Mouse (Mus musculus) stomach, postnatal 0 days (tissue): ENCODE measurements around the gene Ercc6l.

Experiments used
- CTCF ChIP-seq: IDR thresholded peaks from 2 replicates; pipeline ENCODE4 v1.5.1; 2016; ENCODE audit warnings: antibody characterized with exemption, low read depth, mild to moderate bottlenecking, moderate library complexity
- EP300 ChIP-seq: optimal IDR thresholded peaks from 2 replicates; pipeline ENCODE3; 2016; ENCODE audit warnings: antibody characterized with exemption

DNA sequence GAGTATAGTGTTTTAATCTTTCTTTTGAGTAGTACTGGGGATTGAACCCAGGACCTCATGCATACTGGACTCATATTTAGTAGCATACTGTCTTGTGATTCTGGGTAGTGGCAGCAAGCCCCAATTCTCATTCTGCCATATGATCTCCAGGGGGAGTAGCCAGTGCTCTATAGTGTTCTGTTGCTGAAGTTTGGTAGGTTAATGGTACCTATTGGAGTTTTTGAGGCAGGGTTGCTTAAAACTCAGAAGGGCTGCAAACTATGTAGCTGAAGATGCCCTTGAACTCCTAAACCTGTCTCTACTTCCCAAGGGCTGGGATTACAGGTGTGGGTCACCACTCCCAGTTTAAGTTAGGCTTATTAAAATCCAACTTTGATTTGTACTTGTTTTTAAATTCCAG is 25.7 kb upstream of the Ercc6l start:
- TF ChIP-seq CTCF (no peak), EP300 (no peak)
